ENCODE assay signal across 9 mouse cellular contexts in genomic region chr10:80131952-80132350, GRCm38 (mm10). TPM values are rescaled to one million over a fixed set of nuclear protein-coding genes. Genes with fewer than 3 reads are reported as not detected.
DNase-seq lines count a peak whose midpoint lies in the region; ATAC-seq and TF ChIP-seq lines count a peak whose summit lies in the region.
"Had no signal": no experiment of that assay in that cellular context is flagged by ENCODE, and none has a peak within 500 bp of the region (broad histone marks: within the 10 kb centered on the region; RNA-seq: fewer than 3 reads in every experiment).

No protein-coding gene starts in this region.

- no peak for TF ChIP-seq EP300 in stomach, postnatal 0 days (optimal IDR thresholded peaks at IDR 0.05)

- H3K9me3 ChIP-seq in stomach, embryonic 16.5 days (replicated peaks; ENCODE audit: control insufficient read depth, low read length): no peaks in the 10 kb centered on the region
- H3K9me3 ChIP-seq in stomach, postnatal 0 days (ENCODE audit: control insufficient read depth, low read length): no peaks in the 10 kb centered on the region
- H3K9me3 ChIP-seq in limb, embryonic 14.5 days (ENCODE audit: control insufficient read depth, low read length): no peaks in the 10 kb centered on the region

- peak; percentile 36 to 37 for DNase-seq in cerebellum, postnatal 10 days
- DNase-seq in cerebellum, postnatal 14 days: no peak
- no peak for DNase-seq in stomach, postnatal 0 days (ENCODE audit: low spot score)
- no peak for DNase-seq in limb, embryonic 14.5 days (ENCODE audit: low spot score)
- DNase-seq in thymus, postnatal 0 days (ENCODE audit: low spot score): no peak
- DNase-seq in kidney, postnatal 14 days: no peak
- DNase-seq in thymus, postnatal 10 days (ENCODE audit: low spot score in 2 of 2): no peak

- H3K4me3 ChIP-seq in stomach, embryonic 16.5 days (replicated peaks; ENCODE audit: low read length): no peak overlapping the region; the same call in 1 of the 2 replicates
- no peak overlapping the region for H3K4me3 ChIP-seq in stomach, postnatal 0 days (ENCODE audit: low read depth, low read length)
- peak overlapping the region; percentile 20 for H3K4me3 ChIP-seq in limb, embryonic 14.5 days (replicated peaks; ENCODE audit: low read length)
- H3K4me3 ChIP-seq: myocyte had no signal

- WGBS in stomach, embryonic 16.5 days: 54% methylated on average over 27 of the region's 27 CpGs
- 68% methylated on average over 27 of the region's 27 CpGs for WGBS in stomach, postnatal 0 days
- 40% methylated on average over 27 of the region's 27 CpGs for WGBS in limb, embryonic 14.5 days

- peaks cover 23% of the 10 kb centered on the region for H3K36me3 ChIP-seq in stomach, embryonic 16.5 days (ENCODE audit: control insufficient read depth, insufficient read depth, low read length)
- H3K36me3 ChIP-seq in stomach, postnatal 0 days (ENCODE audit: control insufficient read depth, insufficient read depth, low read length): peaks cover 45% of the 10 kb centered on the region
- H3K36me3 ChIP-seq in limb, embryonic 14.5 days (ENCODE audit: control insufficient read depth, insufficient read depth, low read length): peaks cover 90% of the 10 kb centered on the region

- 0 out of 2 replicates have a peak, but pooled peaks cover 2% of the 10 kb centered on the region for H3K27me3 ChIP-seq in stomach, embryonic 16.5 days (ENCODE audit: control insufficient read depth, insufficient read depth, low read length)
- no peaks in the 10 kb centered on the region for H3K27me3 ChIP-seq in stomach, postnatal 0 days (ENCODE audit: control insufficient read depth, insufficient read depth, low read length)
- H3K27me3 ChIP-seq in limb, embryonic 14.5 days (ENCODE audit: control insufficient read depth, insufficient read depth, low read length): peaks cover 14% of the 10 kb centered on the region

- TF ChIP-seq POLR2A in limb, embryonic 14.5 days (IDR thresholded peaks at IDR 0.05; ENCODE audit: borderline replicate concordance, extremely low read depth, insufficient read depth, insufficient read length): no peak

- 0 out of 2 replicates have a peak overlapping the region, but pooled peaks have one; percentile 5 for H3K4me2 ChIP-seq in stomach, embryonic 16.5 days (ENCODE audit: low read depth, low read length)
- no peak overlapping the region for H3K4me2 ChIP-seq in stomach, postnatal 0 days (replicated peaks; ENCODE audit: low read depth)
- peak overlapping the region; percentile 37 for H3K4me2 ChIP-seq in limb, embryonic 14.5 days (replicated peaks; ENCODE audit: low read depth, low read length, severe bottlenecking)

- TF ChIP-seq CTCF in stomach, postnatal 0 days (IDR thresholded peaks at IDR 0.05; ENCODE audit: low read depth): no peak

- peaks cover 15% of the 10 kb centered on the region for H3K4me1 ChIP-seq in stomach, embryonic 16.5 days (ENCODE audit: control insufficient read depth, insufficient read depth, low read length)
- H3K4me1 ChIP-seq in stomach, postnatal 0 days (replicated peaks; ENCODE audit: control insufficient read depth, insufficient read depth): no peaks in the 10 kb centered on the region
- H3K4me1 ChIP-seq in limb, embryonic 14.5 days (ENCODE audit: control insufficient read depth, insufficient read depth, low read length): peaks cover 15% of the 10 kb centered on the region

- no peak overlapping the region for H3K9ac ChIP-seq in stomach, embryonic 16.5 days (ENCODE audit: low read length)
- no peak overlapping the region for H3K9ac ChIP-seq in stomach, postnatal 0 days (ENCODE audit: low read length)
- H3K9ac ChIP-seq in limb, embryonic 14.5 days (ENCODE audit: low read depth, low read length, severe bottlenecking): peak overlapping the region; percentile 26; the same call in 1 of the 2 replicates

- no peak for ATAC-seq in stomach, embryonic 16.5 days (ENCODE audit: insufficient read depth, low FRiP score)
- ATAC-seq in stomach, postnatal 0 days (ENCODE audit: low FRiP score, low TSS enrichment): no peak
- no peak for ATAC-seq in limb, embryonic 14.5 days (ENCODE audit: low FRiP score, low read depth)

- H3K27ac ChIP-seq in stomach, embryonic 16.5 days (ENCODE audit: low read length): no peak overlapping the region
- no peak overlapping the region for H3K27ac ChIP-seq in stomach, postnatal 0 days (replicated peaks)
- H3K27ac ChIP-seq in limb, embryonic 14.5 days (replicated peaks; ENCODE audit: low read depth, low read length): no peak overlapping the region

RNA-seq across cellular contexts. Expression of gene Atp5d, which starts 6.5 kb away (rescaled TPM):
- 536 and 594 TPM in 2 replicates for polyA plus RNA-seq in stomach, embryonic 16.5 days (2015; fragmentation: Nextera tagmentation; extraction: Ambion mirVana)
- 679 and 705 TPM in 2 replicates for polyA plus RNA-seq in stomach, postnatal 0 days (2015; fragmentation: Nextera tagmentation; extraction: Ambion mirVana)
- 449 and 577 TPM in 2 replicates for polyA plus RNA-seq in limb, embryonic 14.5 days (2012; rRNA removed)
- polyA plus RNA-seq in limb, embryonic 14.5 days (2014; fragmentation: Nextera tagmentation; extraction: Ambion mirVana): 477 TPM in 2 replicates
- polyA plus RNA-seq in thymus, postnatal 0 days (2015; fragmentation: Nextera tagmentation; extraction: Ambion mirVana): 588 TPM in 2 replicates

RNA-seq across cellular contexts. Expression of gene Cbarp, which starts 8.7 kb away (rescaled TPM):
- polyA plus RNA-seq in stomach, embryonic 16.5 days (2015; fragmentation: Nextera tagmentation; extraction: Ambion mirVana): 3.1 and 3.9 TPM in 2 replicates
- polyA plus RNA-seq in stomach, postnatal 0 days (2015; fragmentation: Nextera tagmentation; extraction: Ambion mirVana): 4.2 and 4.3 TPM in 2 replicates
- polyA plus RNA-seq in limb, embryonic 14.5 days (2012; rRNA removed): 28.9 and 36.0 TPM in 2 replicates
- 7.5 and 9.3 TPM in 2 replicates for polyA plus RNA-seq in limb, embryonic 14.5 days (2014; fragmentation: Nextera tagmentation; extraction: Ambion mirVana)
- 3.5 and 4.3 TPM in 2 replicates for polyA plus RNA-seq in thymus, postnatal 0 days (2015; fragmentation: Nextera tagmentation; extraction: Ambion mirVana)

RNA-seq across cellular contexts. Expression of gene Midn, which starts 16.1 kb away (rescaled TPM):
- polyA plus RNA-seq in stomach, embryonic 16.5 days (2015; fragmentation: Nextera tagmentation; extraction: Ambion mirVana): 7.8 and 9.8 TPM in 2 replicates
- polyA plus RNA-seq in stomach, postnatal 0 days (2015; fragmentation: Nextera tagmentation; extraction: Ambion mirVana): 8.5 and 9.6 TPM in 2 replicates
- polyA plus RNA-seq in limb, embryonic 14.5 days (2012; rRNA removed): 108 and 161 TPM in 2 replicates
- 33.4 and 39.6 TPM in 2 replicates for polyA plus RNA-seq in limb, embryonic 14.5 days (2014; fragmentation: Nextera tagmentation; extraction: Ambion mirVana)
- polyA plus RNA-seq in thymus, postnatal 0 days (2015; fragmentation: Nextera tagmentation; extraction: Ambion mirVana): 13.1 and 18.8 TPM in 2 replicates

RNA-seq across cellular contexts. Expression of gene Stk11, which starts 16.3 kb away (rescaled TPM):
- polyA plus RNA-seq in stomach, embryonic 16.5 days (2015; fragmentation: Nextera tagmentation; extraction: Ambion mirVana): 14.5 and 14.8 TPM in 2 replicates
- 10.3 and 11.2 TPM in 2 replicates for polyA plus RNA-seq in stomach, postnatal 0 days (2015; fragmentation: Nextera tagmentation; extraction: Ambion mirVana)
- 133 and 147 TPM in 2 replicates for polyA plus RNA-seq in limb, embryonic 14.5 days (2012; rRNA removed)
- 30.1 and 32.4 TPM in 2 replicates for polyA plus RNA-seq in limb, embryonic 14.5 days (2014; fragmentation: Nextera tagmentation; extraction: Ambion mirVana)
- 18.2 and 23.2 TPM in 2 replicates for polyA plus RNA-seq in thymus, postnatal 0 days (2015; fragmentation: Nextera tagmentation; extraction: Ambion mirVana)

RNA-seq across cellular contexts. Expression of gene Sbno2, which starts 26.6 kb away (rescaled TPM):
- polyA plus RNA-seq in stomach, embryonic 16.5 days (2015; fragmentation: Nextera tagmentation; extraction: Ambion mirVana): 17.2 and 19.0 TPM in 2 replicates
- 10.7 and 11.0 TPM in 2 replicates for polyA plus RNA-seq in stomach, postnatal 0 days (2015; fragmentation: Nextera tagmentation; extraction: Ambion mirVana)
- polyA plus RNA-seq in limb, embryonic 14.5 days (2012; rRNA removed): 24.9 and 29.5 TPM in 2 replicates
- polyA plus RNA-seq in limb, embryonic 14.5 days (2014; fragmentation: Nextera tagmentation; extraction: Ambion mirVana): 15.3 and 16.8 TPM in 2 replicates
- polyA plus RNA-seq in thymus, postnatal 0 days (2015; fragmentation: Nextera tagmentation; extraction: Ambion mirVana): 18.3 and 19.7 TPM in 2 replicates

Comparison
In these comparisons a context has a peak if more than half of its experiments do, and no peak if none do; other contexts are left out.
1. DNase-seq: peak in cerebellum, postnatal 10 days (2 of 2); none in cerebellum, postnatal 14 days (0 of 2), stomach, postnatal 0 days (single experiment), limb, embryonic 14.5 days (single experiment), thymus, postnatal 0 days (single experiment), kidney, postnatal 14 days (single experiment) and thymus, postnatal 10 days (0 of 2).